Mouse (Mus musculus): Measurements from ENCODE around the gene Ogfod2. TPM values are rescaled to one million over a fixed set of nuclear protein-coding genes. Genes with fewer than 3 reads are reported as not detected.
A peak's percentile ranks its signal among the peaks of the same experiment; 100 is the strongest.

Ogfod2 gene
- 15.2 TPM for polyA plus RNA-seq (2012; fragmentation: generic; extraction: Trizol)

DNA sequence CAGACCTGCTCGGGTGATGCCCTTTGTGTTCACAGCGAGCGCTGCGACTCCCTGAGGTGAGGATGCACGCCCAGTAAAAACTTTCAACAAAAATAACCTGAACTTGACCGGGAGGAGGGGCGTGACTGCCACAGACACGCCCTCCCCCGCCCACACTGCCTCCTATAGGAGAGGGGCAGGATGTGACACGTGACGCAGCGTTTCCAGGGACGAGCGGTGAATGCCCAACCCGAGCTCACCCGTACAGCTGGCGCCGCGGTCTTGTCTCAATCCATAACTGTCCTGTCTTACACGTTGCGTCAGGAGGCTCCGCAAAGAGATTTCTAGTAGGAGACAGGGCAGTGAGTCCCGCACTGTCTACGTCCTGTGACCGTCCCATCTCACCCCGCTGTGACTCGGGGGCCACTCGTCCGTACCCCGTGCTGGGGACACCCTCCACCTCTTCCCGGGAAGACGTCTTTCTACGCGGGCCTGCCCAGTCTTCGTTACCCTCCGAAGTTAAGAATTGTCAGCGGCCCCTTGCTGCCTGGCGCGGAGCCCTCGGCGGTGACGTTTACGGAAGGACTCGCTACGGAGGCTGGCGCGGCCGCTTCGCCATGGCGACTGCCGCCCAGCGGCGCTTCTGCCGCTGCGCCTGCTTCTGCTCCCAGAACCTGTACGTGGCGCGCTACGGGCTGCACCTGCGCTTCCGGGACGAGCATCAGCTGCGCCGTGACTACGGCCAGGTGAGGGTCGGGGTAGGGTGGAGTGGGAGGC lies at the start of gene Ogfod2:
Gene Ogfod2, plus strand, starts transcription at position 556 of the 756 bp plus-strand sequence.
- Histone ChIP-seq H3ac (ENCODE audit: control insufficient read depth, insufficient read length) (peak within 1 kb of the TSS; percentile 82), H3K4me3 (peak within 1 kb of the TSS; percentile 84)
- TF ChIP-seq USF1 (IDR thresholded peaks at IDR 0.05; ENCODE audit: low read depth) = peak; percentile 97
- no peak for TF ChIP-seq REST (IDR thresholded peaks at IDR 0.05; ENCODE audit: insufficient read depth, insufficient read length)
- TF ChIP-seq MYOG (IDR thresholded peaks at IDR 0.05; ENCODE audit: control insufficient read depth in 1 of 3, insufficient read depth in 1 of 3, insufficient read length in 2 of 3, low read depth in 2 of 3) = peak in 2 of 3 experiments; percentile 30 to 34
- no peak for TF ChIP-seq TCF12 (IDR thresholded peaks at IDR 0.05; ENCODE audit: insufficient read depth, poor library complexity, severe bottlenecking)
- TF ChIP-seq SRF (IDR thresholded peaks at IDR 0.05; ENCODE audit: control insufficient read depth, insufficient read length, low read depth) = peak; percentile 34
- peak; percentile 68 for TF ChIP-seq POLR2A (IDR thresholded peaks at IDR 0.05; ENCODE audit: insufficient read length, low read depth)
- TF ChIP-seq POLR2AphosphoS2 (IDR thresholded peaks at IDR 0.05; ENCODE audit: insufficient read length, low read depth) = peak; percentile 45
- peak in 2 of 3 experiments; percentile 7 to 57 for TF ChIP-seq MYOD1 (IDR thresholded peaks at IDR 0.05; ENCODE audit: control insufficient read depth in 1 of 3, insufficient read length in 2 of 3, low read depth in 2 of 3)
- no peak for TF ChIP-seq E2F4 (IDR thresholded peaks at IDR 0.05; ENCODE audit: insufficient read depth)

GRCm38 (mm10) chr5:124069657-124070056 lies 42.4 kb upstream of the Ogfod2 start:
- Histone ChIP-seq H3K79me2 (ENCODE audit: control insufficient read depth, insufficient read depth) (no peaks in the 10 kb centered on the region), H3K4me3 (no peak overlapping the region), H3K36me3 (ENCODE audit: control insufficient read depth, insufficient read depth) (no peaks in the 10 kb centered on the region), H3K27me3 (ENCODE audit: control insufficient read depth, insufficient read depth, insufficient read length) (no peaks in the 10 kb centered on the region), H3K4me2 (ENCODE audit: low read depth) (no peak overlapping the region), H3ac (ENCODE audit: control insufficient read depth, insufficient read length) (no peak overlapping the region)
- TF ChIP-seq MAX (IDR thresholded peaks at IDR 0.05; ENCODE audit: low read depth) (no peak), SRF (IDR thresholded peaks at IDR 0.05; ENCODE audit: control insufficient read depth, insufficient read length, low read depth) (no peak), MYOD1 (IDR thresholded peaks at IDR 0.05; ENCODE audit: control insufficient read depth in 1 of 3, insufficient read length in 2 of 3, low read depth in 2 of 3) (no peak), TCF3 (IDR thresholded peaks at IDR 0.05; ENCODE audit: insufficient read length, low read depth) (no peak), REST (IDR thresholded peaks at IDR 0.05; ENCODE audit: insufficient read depth, insufficient read length) (no peak), CEBPB (IDR thresholded peaks at IDR 0.05; ENCODE audit: insufficient read depth, poor library complexity, severe bottlenecking) (no peak), POLR2AphosphoS2 (IDR thresholded peaks at IDR 0.05; ENCODE audit: insufficient read length, low read depth) (no peak), POLR2A (IDR thresholded peaks at IDR 0.05; ENCODE audit: insufficient read length, low read depth) (no peak), E2F4 (IDR thresholded peaks at IDR 0.05; ENCODE audit: insufficient read depth) (no peak), TCF12 (IDR thresholded peaks at IDR 0.05; ENCODE audit: insufficient read depth, poor library complexity, severe bottlenecking) (no peak), MYOG (IDR thresholded peaks at IDR 0.05; ENCODE audit: control insufficient read depth in 1 of 3, insufficient read depth in 1 of 3, insufficient read length in 2 of 3, low read depth in 2 of 3) (no peak)

More for the DNA sequence above, at the start of gene Ogfod2:
- Histone ChIP-seq H3K4me2 (ENCODE audit: low read depth) (peak within 1 kb of the TSS; percentile 100), H3K79me2 (ENCODE audit: control insufficient read depth, insufficient read depth) (peaks cover 9% of the 10 kb centered on the region), H3K27me3 (ENCODE audit: control insufficient read depth, insufficient read depth, insufficient read length) (no peaks in the 10 kb centered on the region), H3K36me3 (ENCODE audit: control insufficient read depth, insufficient read depth) (no peaks in the 10 kb centered on the region)

- Histone ChIP-seq H3ac (ENCODE audit: control insufficient read depth, insufficient read length) (no peak overlapping the region), H3K79me2 (ENCODE audit: control insufficient read depth, insufficient read depth) (no peaks in the 10 kb centered on the region), H3K27me3 (ENCODE audit: control insufficient read depth, insufficient read depth, insufficient read length) (no peaks in the 10 kb centered on the region), H3K4me3 (no peak overlapping the region), H3K36me3 (ENCODE audit: control insufficient read depth, insufficient read depth) (no peaks in the 10 kb centered on the region), H3K4me2 (ENCODE audit: low read depth) (no peak overlapping the region)
- TF ChIP-seq MYOG (IDR thresholded peaks at IDR 0.05; ENCODE audit: control insufficient read depth in 1 of 3, insufficient read depth in 1 of 3, insufficient read length in 2 of 3, low read depth in 2 of 3) = peak in 1 of 3 experiments; percentile 65
- TF ChIP-seq SRF (IDR thresholded peaks at IDR 0.05; ENCODE audit: control insufficient read depth, insufficient read length, low read depth) = no peak
- no peak for TF ChIP-seq E2F4 (IDR thresholded peaks at IDR 0.05; ENCODE audit: insufficient read depth)
- TF ChIP-seq CEBPB (IDR thresholded peaks at IDR 0.05; ENCODE audit: insufficient read depth, poor library complexity, severe bottlenecking) = no peak
- TF ChIP-seq POLR2AphosphoS2 (IDR thresholded peaks at IDR 0.05; ENCODE audit: insufficient read length, low read depth) = no peak
- no peak for TF ChIP-seq MAX (IDR thresholded peaks at IDR 0.05; ENCODE audit: low read depth)
- peak in 2 of 3 experiments; percentile 24 to 44 for TF ChIP-seq MYOD1 (IDR thresholded peaks at IDR 0.05; ENCODE audit: control insufficient read depth in 1 of 3, insufficient read length in 2 of 3, low read depth in 2 of 3)
- TF ChIP-seq POLR2A (IDR thresholded peaks at IDR 0.05; ENCODE audit: insufficient read length, low read depth) = no peak
Observed at GRCm38 (mm10) chr5:124073682-124074081, 38.4 kb upstream of the Ogfod2 start.

DNA sequence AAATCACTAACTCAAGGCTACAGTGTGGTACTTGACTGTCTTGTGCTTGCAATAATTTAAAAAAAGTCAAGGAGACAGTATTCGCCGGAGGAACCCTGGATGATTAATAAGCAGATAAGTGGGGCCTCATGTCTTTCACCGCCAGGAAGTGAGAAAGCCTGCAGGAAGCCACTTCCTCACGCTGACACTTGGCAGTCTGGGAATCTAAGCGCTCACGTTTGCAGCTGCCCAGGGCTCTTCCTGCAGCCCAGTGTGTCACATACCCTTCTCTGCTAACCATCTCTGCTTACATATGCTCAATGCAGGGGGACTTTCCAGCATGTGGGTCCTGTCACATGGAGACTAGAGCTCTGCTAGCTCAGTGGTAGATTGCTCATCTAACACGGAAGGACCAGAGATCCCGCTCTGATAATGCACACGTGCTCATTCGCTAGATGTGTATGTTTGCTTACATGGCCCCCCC lies 37.2 kb upstream of the Ogfod2 start:
- Histone ChIP-seq H3ac (ENCODE audit: control insufficient read depth, insufficient read length) (no peak overlapping the region), H3K27me3 (ENCODE audit: control insufficient read depth, insufficient read depth, insufficient read length) (no peaks in the 10 kb centered on the region), H3K4me3 (no peak overlapping the region), H3K36me3 (ENCODE audit: control insufficient read depth, insufficient read depth) (no peaks in the 10 kb centered on the region), H3K79me2 (ENCODE audit: control insufficient read depth, insufficient read depth) (no peaks in the 10 kb centered on the region), H3K4me2 (ENCODE audit: low read depth) (peak overlapping the region; percentile 39)
- no peak for TF ChIP-seq POLR2AphosphoS2 (IDR thresholded peaks at IDR 0.05; ENCODE audit: insufficient read length, low read depth)
- TF ChIP-seq MYOD1 (IDR thresholded peaks at IDR 0.05; ENCODE audit: control insufficient read depth in 1 of 3, insufficient read length in 2 of 3, low read depth in 2 of 3) = peak in 2 of 3 experiments; percentile 66 to 81
- TF ChIP-seq MYOG (IDR thresholded peaks at IDR 0.05; ENCODE audit: control insufficient read depth in 1 of 3, insufficient read depth in 1 of 3, insufficient read length in 2 of 3, low read depth in 2 of 3) = peak in 1 of 3 experiments; percentile 44
